Mouse (Mus musculus) megakaryocyte, embryonic 14.5 days (primary cell): ENCODE results near the gene Fyn.

Experiments
- FLI1 ChIP-seq: IDR thresholded peaks from 2 replicates; pipeline ENCODE4 v1.6.1; 2012; ENCODE audit warnings: low read length, inconsistent platforms, mixed read lengths
- GATA1 ChIP-seq: IDR thresholded peaks from 3 replicates; pipeline ENCODE4 v1.6.1; 2012; ENCODE audit warnings: mixed read lengths, low read length, inconsistent platforms, borderline replicate concordance

- no peak for TF ChIP-seq GATA1
- TF ChIP-seq FLI1: no peak
These were observed 103.3 kb downstream of the Fyn start for GRCm38 (mm10) chr10:39471714-39472531.
